ENCODE assay signal across 7 mouse cellular contexts in the genomic region with DNA sequence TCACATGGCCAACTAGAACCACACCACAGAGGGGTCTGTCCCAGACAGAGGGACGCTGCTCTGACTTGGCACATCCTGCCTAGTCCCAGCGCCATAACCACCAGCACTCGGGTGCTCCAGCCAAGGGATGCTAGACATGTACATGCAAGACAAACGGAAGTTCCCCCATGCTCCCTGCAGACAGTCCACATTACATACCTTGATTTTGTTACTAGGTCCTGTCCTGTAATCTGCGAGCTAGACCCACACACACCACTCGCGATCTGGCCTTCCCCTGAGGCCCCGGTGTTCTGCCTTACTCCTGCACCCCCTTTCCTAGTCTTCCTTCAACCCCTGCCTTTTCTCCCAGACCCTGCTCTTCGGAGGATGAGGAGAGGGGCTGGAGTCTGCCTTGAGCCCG. TPM values are rescaled to one million over a fixed set of nuclear protein-coding genes. Genes with fewer than 3 reads are reported as not detected.
DNase-seq lines count a peak whose midpoint lies in the region; ATAC-seq and TF ChIP-seq lines count a peak whose summit lies in the region.

No protein-coding gene starts in this region.

- peaks cover 49% of the 10 kb centered on the region for H3K4me1 ChIP-seq in forebrain, embryonic 10.5 days
- peaks cover 63% of the 10 kb centered on the region for H3K4me1 ChIP-seq in liver, embryonic 12.5 days
- peaks cover 14% of the 10 kb centered on the region; the same call in 1 of the 2 replicates for H3K4me1 ChIP-seq in stomach, postnatal 0 days (replicated peaks; ENCODE audit: control insufficient read depth, insufficient read depth)

- peaks cover 14% of the 10 kb centered on the region for H3K27me3 ChIP-seq in forebrain, embryonic 10.5 days (ENCODE audit: poor library complexity, severe bottlenecking)
- no peaks in the 10 kb centered on the region for H3K27me3 ChIP-seq in liver, embryonic 12.5 days (replicated peaks)
- H3K27me3 ChIP-seq in stomach, postnatal 0 days (ENCODE audit: control insufficient read depth, insufficient read depth, low read length), result no peaks in the 10 kb centered on the region

- peaks cover 57% of the 10 kb centered on the region for H3K36me3 ChIP-seq in forebrain, embryonic 10.5 days (replicated peaks)
- peaks cover 65% of the 10 kb centered on the region for H3K36me3 ChIP-seq in liver, embryonic 12.5 days
- H3K36me3 ChIP-seq in stomach, postnatal 0 days (ENCODE audit: control insufficient read depth, insufficient read depth, low read length), result peaks cover 34% of the 10 kb centered on the region

- peak overlapping the region; percentile 59 for H3K4me3 ChIP-seq in forebrain, embryonic 10.5 days
- H3K4me3 ChIP-seq in liver, embryonic 12.5 days, result peak overlapping the region; percentile 69
- peak overlapping the region; percentile 64 for H3K4me3 ChIP-seq in stomach, postnatal 0 days (ENCODE audit: low read depth, low read length)

- H3K4me2 ChIP-seq in liver, embryonic 12.5 days, result peak overlapping the region; percentile 95
- peak overlapping the region; percentile 81 for H3K4me2 ChIP-seq in stomach, postnatal 0 days (replicated peaks; ENCODE audit: low read depth)

- H3K9ac ChIP-seq in liver, embryonic 12.5 days, result peak overlapping the region; percentile 78
- peak overlapping the region; percentile 74 for H3K9ac ChIP-seq in stomach, postnatal 0 days (ENCODE audit: low read length)

- no peak for TF ChIP-seq CTCF in stomach, postnatal 0 days (IDR thresholded peaks at IDR 0.05; ENCODE audit: low read depth)

- TF ChIP-seq EP300 in stomach, postnatal 0 days (optimal IDR thresholded peaks at IDR 0.05), result no peak

- DNase-seq in thymus, postnatal 0 days (ENCODE audit: low spot score), result peak; percentile 37
- DNase-seq in thymus, adult 18-20 months, result no peak
- DNase-seq in forebrain, embryonic 10.5 days (ENCODE audit: extremely low spot score, low spot score), result no peak
- no peak for DNase-seq in stomach, postnatal 0 days (ENCODE audit: low spot score)
- DNase-seq in frontal cortex, postnatal 14 days (ENCODE audit: low spot score in 2 of 2), result no peak

- no peaks in the 10 kb centered on the region for H3K9me3 ChIP-seq in forebrain, embryonic 10.5 days
- no peaks in the 10 kb centered on the region for H3K9me3 ChIP-seq in liver, embryonic 12.5 days (replicated peaks)
- no peaks in the 10 kb centered on the region for H3K9me3 ChIP-seq in stomach, postnatal 0 days (ENCODE audit: control insufficient read depth, low read length)

- no peak for ATAC-seq in liver, embryonic 12.5 days
- no peak for ATAC-seq in stomach, postnatal 0 days (ENCODE audit: low FRiP score, low TSS enrichment)
- ATAC-seq in granulocyte monocyte progenitor cell, adult 5-6 weeks (replicated peaks; ENCODE audit: poor library complexity, severe bottlenecking), result no peak

- H3K27ac ChIP-seq in forebrain, embryonic 10.5 days, result peak overlapping the region; percentile 78
- H3K27ac ChIP-seq in liver, embryonic 12.5 days, result peak overlapping the region; percentile 79
- peak overlapping the region; percentile 75 for H3K27ac ChIP-seq in stomach, postnatal 0 days (replicated peaks)

- 45% methylated on average over 10 of the region's 10 CpGs for WGBS in forebrain, embryonic 10.5 days
- WGBS in liver, embryonic 12.5 days (ENCODE audit: insufficient replicate concordance), result 9% methylated on average over 10 of the region's 10 CpGs
- 24% methylated on average over 10 of the region's 10 CpGs for WGBS in stomach, postnatal 0 days

RNA-seq across cellular contexts. Expression of a gene that starts 0.6 kb away (rescaled TPM):
- 48.7 and 50.1 TPM in 2 replicates for polyA plus RNA-seq in thymus, postnatal 0 days (2015; fragmentation: Nextera tagmentation; extraction: Ambion mirVana)
- 17.2 and 17.9 TPM in 2 replicates for polyA plus RNA-seq in forebrain, embryonic 10.5 days (2016; fragmentation: Nextera tagmentation; extraction: Ambion mirVana)
- 24.7 and 26.1 TPM in 2 replicates for polyA plus RNA-seq in liver, embryonic 12.5 days (2016; fragmentation: Nextera tagmentation; extraction: Ambion mirVana)
- 17.4 and 21.8 TPM in 2 replicates for polyA plus RNA-seq in stomach, postnatal 0 days (2015; fragmentation: Nextera tagmentation; extraction: Ambion mirVana)
- total RNA-seq in granulocyte monocyte progenitor cell, adult 5-6 weeks (2014; fragmentation: Nextera tagmentation), result 165 and 253 TPM in 2 replicates
- total RNA-seq in granulocyte monocyte progenitor cell, adult 5-6 weeks (2017), result 159 and 178 TPM in 2 replicates

RNA-seq across cellular contexts. Expression of a gene that starts 6.2 kb away (rescaled TPM):
- polyA plus RNA-seq in thymus, postnatal 0 days (2015; fragmentation: Nextera tagmentation; extraction: Ambion mirVana), result 333 and 338 TPM in 2 replicates
- 226 and 228 TPM in 2 replicates for polyA plus RNA-seq in forebrain, embryonic 10.5 days (2016; fragmentation: Nextera tagmentation; extraction: Ambion mirVana)
- 197 and 218 TPM in 2 replicates for polyA plus RNA-seq in liver, embryonic 12.5 days (2016; fragmentation: Nextera tagmentation; extraction: Ambion mirVana)
- polyA plus RNA-seq in stomach, postnatal 0 days (2015; fragmentation: Nextera tagmentation; extraction: Ambion mirVana), result 277 and 284 TPM in 2 replicates
- 157 and 158 TPM in 2 replicates for total RNA-seq in granulocyte monocyte progenitor cell, adult 5-6 weeks (2014; fragmentation: Nextera tagmentation)
- 89.0 and 91.9 TPM in 2 replicates for total RNA-seq in granulocyte monocyte progenitor cell, adult 5-6 weeks (2017)

RNA-seq across cellular contexts. Expression of a gene that starts 23.3 kb away (rescaled TPM):
- 4.6 and 5.3 TPM in 2 replicates for polyA plus RNA-seq in thymus, postnatal 0 days (2015; fragmentation: Nextera tagmentation; extraction: Ambion mirVana)
- 0.36 and 0.58 TPM in 2 replicates for polyA plus RNA-seq in forebrain, embryonic 10.5 days (2016; fragmentation: Nextera tagmentation; extraction: Ambion mirVana)
- polyA plus RNA-seq in liver, embryonic 12.5 days (2016; fragmentation: Nextera tagmentation; extraction: Ambion mirVana), result 1.8 and 1.9 TPM in 2 replicates
- polyA plus RNA-seq in stomach, postnatal 0 days (2015; fragmentation: Nextera tagmentation; extraction: Ambion mirVana), result 1.8 and 2.2 TPM in 2 replicates
- 5.9 and 8.4 TPM in 2 replicates for total RNA-seq in granulocyte monocyte progenitor cell, adult 5-6 weeks (2014; fragmentation: Nextera tagmentation)
- total RNA-seq in granulocyte monocyte progenitor cell, adult 5-6 weeks (2017), result 8.4 and 14.1 TPM in 2 replicates

RNA-seq across cellular contexts. Expression of a gene that starts 28.7 kb away (rescaled TPM):
- polyA plus RNA-seq in thymus, postnatal 0 days (2015; fragmentation: Nextera tagmentation; extraction: Ambion mirVana), result 32.2 and 34.2 TPM in 2 replicates
- polyA plus RNA-seq in forebrain, embryonic 10.5 days (2016; fragmentation: Nextera tagmentation; extraction: Ambion mirVana), result 4.6 and 4.9 TPM in 2 replicates
- 14.3 and 15.3 TPM in 2 replicates for polyA plus RNA-seq in liver, embryonic 12.5 days (2016; fragmentation: Nextera tagmentation; extraction: Ambion mirVana)
- polyA plus RNA-seq in stomach, postnatal 0 days (2015; fragmentation: Nextera tagmentation; extraction: Ambion mirVana), result 17.4 and 19.7 TPM in 2 replicates
- total RNA-seq in granulocyte monocyte progenitor cell, adult 5-6 weeks (2014; fragmentation: Nextera tagmentation), result 162 and 191 TPM in 2 replicates
- total RNA-seq in granulocyte monocyte progenitor cell, adult 5-6 weeks (2017), result 205 and 220 TPM in 2 replicates

RNA-seq across cellular contexts. Expression of a gene that starts 52.1 kb away (rescaled TPM):
- polyA plus RNA-seq in thymus, postnatal 0 days (2015; fragmentation: Nextera tagmentation; extraction: Ambion mirVana), result 0.07 TPM in 1 of 2 replicates, not detected in the other
- not detected in 2 replicates for polyA plus RNA-seq in forebrain, embryonic 10.5 days (2016; fragmentation: Nextera tagmentation; extraction: Ambion mirVana)
- polyA plus RNA-seq in liver, embryonic 12.5 days (2016; fragmentation: Nextera tagmentation; extraction: Ambion mirVana), result 0.04 TPM in 1 of 2 replicates, not detected in the other
- polyA plus RNA-seq in stomach, postnatal 0 days (2015; fragmentation: Nextera tagmentation; extraction: Ambion mirVana), result 1.1 TPM in 2 replicates
- not detected in 2 replicates for total RNA-seq in granulocyte monocyte progenitor cell, adult 5-6 weeks (2014; fragmentation: Nextera tagmentation)
- not detected in 2 replicates for total RNA-seq in granulocyte monocyte progenitor cell, adult 5-6 weeks (2017)
